Mouse (Mus musculus) testis, adult 10 weeks (tissue): ENCODE results near the gene Fgf14. TPM values are rescaled to one million over a fixed set of nuclear protein-coding genes. Genes with fewer than 3 reads are reported as not detected.

ENCODE experiments used
- polyA plus RNA-seq: library from polyadenylated mRNA; stranded (reverse); fragments of 350-450 nt; fragmentation: Illumina TruSeq; extraction: RNeasy Lipid Tissue Mini Kit (QIAGEN cat#74804); gene quantifications from one replicate; pipeline ENCODE4 v1.2.3, GENCODE M21; 2014; ENCODE audit warnings: low read depth, low replicate concordance

Fgf14 gene
- 10.5 TPM for polyA plus RNA-seq

GRCm38 (mm10) chr14:124676506-124677177 lies at the start of gene Fgf14:
Fgf14 (minus strand) TSS chr14:124677127.

